Comparison of ENCODE assay signal across 8 mouse cellular contexts in the genomic region with DNA sequence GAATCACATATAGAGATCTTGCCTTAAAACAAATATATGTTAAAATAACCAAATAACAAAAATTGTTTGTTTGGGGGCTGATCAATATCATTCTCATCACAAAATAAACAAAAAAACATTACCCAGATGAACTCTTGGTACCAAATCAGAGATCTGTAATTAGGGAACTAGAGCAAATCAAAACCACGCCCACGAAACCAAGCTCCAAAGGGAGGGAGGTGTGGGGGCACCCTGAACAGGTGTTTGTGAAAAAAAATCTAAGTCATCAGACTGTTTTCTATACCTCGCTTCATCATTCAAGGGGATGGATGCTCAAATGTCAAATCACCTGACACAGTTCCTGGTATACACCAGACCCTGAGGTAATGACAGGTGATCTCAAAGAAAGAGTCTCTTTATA. TPM values are rescaled to one million over a fixed set of nuclear protein-coding genes. Genes with fewer than 3 reads are reported as not detected.
DNase-seq lines count a peak whose midpoint lies in the region; ATAC-seq and TF ChIP-seq lines count a peak whose summit lies in the region.

No protein-coding gene starts in this region.

- intact Hi-C loops in left cerebral cortex, adult 2 months (cut with DNase I) = loop anchor here (5.0 kb wide), 2 partner anchors 74 to 81 kb away; partner anchors contain the start of genes Fam76a and Rpa2

- peaks cover 26% of the 10 kb centered on the region for H3K4me1 ChIP-seq in forebrain, embryonic 10.5 days
- peaks cover 16% of the 10 kb centered on the region for H3K4me1 ChIP-seq in limb, embryonic 12.5 days (replicated peaks)
- peaks cover 22% of the 10 kb centered on the region for H3K4me1 ChIP-seq in neural tube, embryonic 15.5 days
- no peaks in the 10 kb centered on the region for H3K4me1 ChIP-seq in cerebellum, adult 2 months (ENCODE audit: control insufficient read depth, insufficient read depth, low read length)

- H3K9ac ChIP-seq in limb, embryonic 12.5 days (replicated peaks) = peak overlapping the region; percentile 93; the same call in 1 of the 2 replicates
- peak overlapping the region; percentile 81 for H3K9ac ChIP-seq in neural tube, embryonic 15.5 days (replicated peaks)

- H3K4me2 ChIP-seq in limb, embryonic 12.5 days = peak overlapping the region; percentile 69
- peak overlapping the region; percentile 77 for H3K4me2 ChIP-seq in neural tube, embryonic 15.5 days

- no peaks in the 10 kb centered on the region for H3K9me3 ChIP-seq in forebrain, embryonic 10.5 days
- no peaks in the 10 kb centered on the region for H3K9me3 ChIP-seq in limb, embryonic 12.5 days
- no peaks in the 10 kb centered on the region for H3K9me3 ChIP-seq in neural tube, embryonic 15.5 days (replicated peaks)

- TF ChIP-seq CTCF in left cerebral cortex, adult 2 months (IDR thresholded peaks at IDR 0.05) = no peak
- TF ChIP-seq CTCF in cerebellum, adult 2 months (IDR thresholded peaks at IDR 0.05; ENCODE audit: borderline replicate concordance, insufficient read depth, low read depth, low read length) = no peak

- 87% methylated on average over 3 of the region's 3 CpGs for WGBS in forebrain, embryonic 10.5 days
- WGBS in limb, embryonic 12.5 days = 87% methylated on average over 3 of the region's 3 CpGs
- 92% methylated on average over 3 of the region's 3 CpGs for WGBS in neural tube, embryonic 15.5 days
- 76% methylated on average over 3 of the region's 3 CpGs for WGBS in cerebellum, adult 2 months

- peak overlapping the region; percentile 94 for H3K27ac ChIP-seq in left cerebral cortex, adult 2 months
- H3K27ac ChIP-seq in forebrain, embryonic 10.5 days = peak overlapping the region; percentile 95
- no peak overlapping the region for H3K27ac ChIP-seq in limb, embryonic 12.5 days
- H3K27ac ChIP-seq in neural tube, embryonic 15.5 days (replicated peaks) = peak overlapping the region; percentile 91
- no peak overlapping the region for H3K27ac ChIP-seq in cerebellum, adult 2 months (ENCODE audit: insufficient read depth, low read length)

- H3K27me3 ChIP-seq in forebrain, embryonic 10.5 days (ENCODE audit: poor library complexity, severe bottlenecking) = no peaks in the 10 kb centered on the region
- H3K27me3 ChIP-seq in limb, embryonic 12.5 days = no peaks in the 10 kb centered on the region
- no peaks in the 10 kb centered on the region for H3K27me3 ChIP-seq in neural tube, embryonic 15.5 days (replicated peaks)
- H3K27me3 ChIP-seq in cerebellum, adult 2 months (ENCODE audit: control insufficient read depth, insufficient read depth, low read length) = no peaks in the 10 kb centered on the region

- ATAC-seq in limb, embryonic 12.5 days (ENCODE audit: insufficient number of reproducible peaks, insufficient read depth, low FRiP score, low TSS enrichment, low read depth) = no peak
- ATAC-seq in neural tube, embryonic 15.5 days (ENCODE audit: low FRiP score) = no peak

- peak overlapping the region; percentile 69 for H3K4me3 ChIP-seq in left cerebral cortex, adult 2 months
- H3K4me3 ChIP-seq in forebrain, embryonic 10.5 days = peak overlapping the region; percentile 97
- H3K4me3 ChIP-seq in limb, embryonic 12.5 days (replicated peaks) = peak overlapping the region; percentile 90
- peak overlapping the region; percentile 90 for H3K4me3 ChIP-seq in neural tube, embryonic 15.5 days (replicated peaks)
- H3K4me3 ChIP-seq in cerebellum, adult 2 months (replicated peaks; ENCODE audit: insufficient read depth, low read depth, low read length) = no peak overlapping the region

- no peak for DNase-seq in left cerebral cortex, adult 2 months (ENCODE audit: extremely low spot score in 1 of 2, low spot score in 2 of 2)
- DNase-seq in left cerebral cortex, adult 18-20 months (ENCODE audit: low spot score in 2 of 2) = no peak
- DNase-seq in forebrain, embryonic 10.5 days (ENCODE audit: extremely low spot score, low spot score) = no peak
- DNase-seq in cerebellum, adult 2 months = no peak
- DNase-seq in c-Kit-positive CD71-positive TER-119-positive erythroid progenitor cells, embryonic 14.5 days (ENCODE audit: low spot score) = no peak
- no peak for DNase-seq in lung, postnatal 36 days

- peaks cover 47% of the 10 kb centered on the region for H3K36me3 ChIP-seq in forebrain, embryonic 10.5 days (replicated peaks)
- H3K36me3 ChIP-seq in limb, embryonic 12.5 days = peaks cover 41% of the 10 kb centered on the region
- H3K36me3 ChIP-seq in neural tube, embryonic 15.5 days = peaks cover 37% of the 10 kb centered on the region

- no peak for TF ChIP-seq POLR2A in cerebellum, adult 2 months (IDR thresholded peaks at IDR 0.05; ENCODE audit: borderline replicate concordance, insufficient read depth, low read length)

RNA-seq across cellular contexts. Expression of gene Ppp1r8, which starts 1.5 kb away (rescaled TPM):
- 10 to 100 TPM; 41.2 to 41.8 TPM for total RNA-seq in left cerebral cortex, adult 2 months (2021)
- total RNA-seq in left cerebral cortex, adult 18-20 months (2021) = 10 to 100 TPM; 40.5 to 44.5 TPM
- 85.0 and 88.9 TPM in 2 replicates for polyA plus RNA-seq in forebrain, embryonic 10.5 days (2016; fragmentation: Nextera tagmentation; extraction: Ambion mirVana)
- polyA plus RNA-seq in limb, embryonic 12.5 days (2016; fragmentation: Nextera tagmentation; extraction: Ambion mirVana) = 62.1 and 68.5 TPM in 2 replicates
- polyA plus RNA-seq in neural tube, embryonic 15.5 days (2015; fragmentation: Nextera tagmentation; extraction: Ambion mirVana) = 56.0 and 58.7 TPM in 2 replicates
- 67.6 and 69.2 TPM in 2 replicates for polyA plus RNA-seq in cerebellum, adult 2 months (2012; rRNA removed)

RNA-seq across cellular contexts. Expression of gene Stx12, which starts 42.8 kb away (rescaled TPM):
- 100 to 1,000 TPM; 101 to 110 TPM for total RNA-seq in left cerebral cortex, adult 2 months (2021)
- total RNA-seq in left cerebral cortex, adult 18-20 months (2021) = 100 to 1,000 TPM; 106 to 111 TPM
- polyA plus RNA-seq in forebrain, embryonic 10.5 days (2016; fragmentation: Nextera tagmentation; extraction: Ambion mirVana) = 52.8 and 53.9 TPM in 2 replicates
- 61.1 and 62.8 TPM in 2 replicates for polyA plus RNA-seq in limb, embryonic 12.5 days (2016; fragmentation: Nextera tagmentation; extraction: Ambion mirVana)
- polyA plus RNA-seq in neural tube, embryonic 15.5 days (2015; fragmentation: Nextera tagmentation; extraction: Ambion mirVana) = 124 and 134 TPM in 2 replicates
- polyA plus RNA-seq in cerebellum, adult 2 months (2012; rRNA removed) = 88.6 and 89.0 TPM in 2 replicates

RNA-seq across cellular contexts. Expression of gene Themis2, which starts 45.3 kb away (rescaled TPM):
- under 1 TPM; 0.86 to 0.94 TPM for total RNA-seq in left cerebral cortex, adult 2 months (2021)
- under 1 TPM; 0.95 to 0.98 TPM for total RNA-seq in left cerebral cortex, adult 18-20 months (2021)
- 0.89 and 0.93 TPM in 2 replicates for polyA plus RNA-seq in forebrain, embryonic 10.5 days (2016; fragmentation: Nextera tagmentation; extraction: Ambion mirVana)
- 0.24 and 0.69 TPM in 2 replicates for polyA plus RNA-seq in limb, embryonic 12.5 days (2016; fragmentation: Nextera tagmentation; extraction: Ambion mirVana)
- 0.50 and 1.5 TPM in 2 replicates for polyA plus RNA-seq in neural tube, embryonic 15.5 days (2015; fragmentation: Nextera tagmentation; extraction: Ambion mirVana)
- 0.41 and 0.44 TPM in 2 replicates for polyA plus RNA-seq in cerebellum, adult 2 months (2012; rRNA removed)

Comparison
In these comparisons a context has a peak if more than half of its experiments do, and no peak if none do; other contexts are left out.
1. H3K27ac ChIP-seq: peak in left cerebral cortex, adult 2 months (single experiment), forebrain, embryonic 10.5 days (single experiment) and neural tube, embryonic 15.5 days (single experiment); none in limb, embryonic 12.5 days (single experiment) and cerebellum, adult 2 months (single experiment).